Mouse (Mus musculus): ENCODE results near the gene Krtap9-5. TPM values are rescaled to one million over a fixed set of nuclear protein-coding genes. Genes with fewer than 3 reads are reported as not detected.

Gene Krtap9-5
- polyA plus RNA-seq (2017; shearing (Covaris generic)) = not detected

DNA sequence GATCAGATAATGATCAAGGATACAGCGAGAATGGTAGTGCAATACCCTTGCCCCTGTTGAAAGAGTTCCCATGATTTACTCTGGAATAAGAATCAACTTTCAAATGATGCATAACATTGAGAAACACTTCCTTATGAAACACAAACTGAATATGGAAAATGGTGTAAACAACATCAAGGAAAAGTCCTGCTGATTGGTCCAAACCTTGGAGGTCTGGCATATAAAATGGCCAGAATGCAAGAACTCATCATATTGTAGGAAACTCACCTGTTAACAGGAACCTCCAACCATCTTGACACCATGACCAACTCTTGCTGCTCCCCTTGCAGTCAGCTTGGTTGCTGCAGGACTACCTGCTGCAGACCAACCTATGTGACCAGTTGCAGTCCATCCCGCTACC lies at the start of gene Krtap9-5:
Gene Krtap9-5, plus strand, starts transcription at position 301 of the 400 bp plus-strand sequence.

GRCm38 (mm10) chr11:99907620-99908019 lies 40.7 kb upstream of the Krtap9-5 start, which contains the start of gene Krtap31-1:
TSS of gene Krtap31-1 (plus strand) at chr11:99907920.

DNA sequence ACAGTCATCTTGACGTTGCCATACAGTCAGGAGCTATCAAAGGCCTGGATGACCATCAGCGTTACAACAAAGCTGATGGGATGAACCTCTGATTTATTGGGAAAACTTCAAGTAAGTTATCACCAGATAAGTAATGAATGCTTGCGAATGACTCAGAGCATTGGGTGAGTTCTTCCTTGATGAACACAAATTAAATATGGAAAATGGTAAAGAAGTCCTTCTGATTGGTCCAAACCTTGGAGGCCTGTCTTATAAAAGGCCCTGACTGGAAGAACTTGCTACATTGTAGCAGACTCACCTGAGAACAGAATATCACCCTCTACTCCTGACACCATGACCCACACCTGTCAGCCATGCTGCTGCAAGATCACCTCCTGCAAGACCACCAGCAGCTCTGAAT lies 33.8 kb upstream of the Krtap9-5 start, which contains the start of gene Gm11565:
Gene Gm11565, plus strand, starts transcription at position 301 of the 400 bp plus-strand sequence.

DNA sequence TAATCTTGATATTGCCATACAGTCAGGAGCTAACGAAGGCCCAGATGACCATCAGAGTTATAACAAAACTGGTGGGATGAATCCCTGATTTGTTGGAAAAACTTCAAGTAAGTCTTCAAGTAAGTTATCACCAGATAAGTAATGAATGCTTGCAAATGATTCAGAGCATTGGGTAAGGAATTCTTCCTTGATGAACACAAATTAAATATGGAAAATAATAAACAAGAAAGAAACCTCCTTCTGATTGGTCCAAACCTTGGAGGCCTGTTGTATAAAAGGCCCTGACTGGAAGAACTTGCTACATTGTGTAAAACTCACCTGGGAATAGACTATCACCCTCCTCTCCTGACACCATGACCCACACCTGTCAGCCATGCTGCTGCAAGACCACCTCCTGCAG lies 12.3 kb upstream of the Krtap9-5 start, which contains the start of gene Krtap31-2:
Gene Krtap31-2, plus strand, starts transcription at position 301 of the 400 bp plus-strand sequence.

DNA sequence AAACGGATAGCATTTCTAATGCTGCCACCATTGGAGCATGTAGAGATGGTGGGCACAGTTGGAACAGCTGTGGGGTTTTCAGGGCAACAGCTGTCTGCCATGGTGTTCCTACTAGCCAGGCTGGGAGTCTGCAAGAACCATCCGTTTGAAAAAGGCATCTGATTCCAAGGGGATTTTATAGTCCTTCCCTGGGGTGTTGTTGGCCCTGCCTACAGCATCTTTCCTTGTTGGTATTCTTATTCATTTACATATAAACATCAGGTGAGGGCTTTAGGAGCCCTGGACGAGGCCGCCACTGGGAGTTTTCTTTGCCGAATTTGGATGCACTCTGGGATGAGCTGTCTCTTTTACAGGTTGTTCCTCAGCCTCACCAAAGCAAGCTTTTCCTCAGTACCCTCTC lies 30.7 kb downstream of the Krtap9-5 start, which contains the start of gene Krtap29-1:
Gene Krtap29-1, minus strand, starts transcription at position 101 of the 400 bp plus-strand sequence.

GRCm38 (mm10) chr11:99986180-99986647 lies 37.9 kb downstream of the Krtap9-5 start, which contains the start of gene Krtap16-1:
TSS of gene Krtap16-1 (minus strand) at chr11:99986597.

GRCm38 (mm10) chr11:99993620-99994383 lies 45.5 kb downstream of the Krtap9-5 start, which contains the start of gene Krtap17-1:
TSS of gene Krtap17-1 (minus strand) at chr11:99993994.

Other genes with a start within 250 kb of the Krtap9-5 start
- not detected for gene Gm14180, start 214.2 kb upstream of the Krtap9-5 start, polyA plus RNA-seq (2017; shearing (Covaris generic))
- not detected for gene Gm11595, start 175.6 kb upstream of the Krtap9-5 start, polyA plus RNA-seq (2017; shearing (Covaris generic))
- gene Krtap4-8, start 167.8 kb upstream of the Krtap9-5 start, polyA plus RNA-seq (2017; shearing (Covaris generic)) = not detected
- not detected for gene Krtap4-9, start 163.3 kb upstream of the Krtap9-5 start, polyA plus RNA-seq (2017; shearing (Covaris generic))
- gene Gm11596, start 155.0 kb upstream of the Krtap9-5 start, polyA plus RNA-seq (2017; shearing (Covaris generic)) = not detected
- gene Gm11569, start 149.5 kb upstream of the Krtap9-5 start, polyA plus RNA-seq (2017; shearing (Covaris generic)) = not detected
- gene Gm11554, start 144.0 kb upstream of the Krtap9-5 start, polyA plus RNA-seq (2017; shearing (Covaris generic)) = not detected
- gene Krtap4-13, start 138.6 kb upstream of the Krtap9-5 start, polyA plus RNA-seq (2017; shearing (Covaris generic)) = not detected
- not detected for gene Gm11564, start 132.8 kb upstream of the Krtap9-5 start, polyA plus RNA-seq (2017; shearing (Covaris generic))
- not detected for gene 2300003K06Rik, start 110.4 kb upstream of the Krtap9-5 start, polyA plus RNA-seq (2017; shearing (Covaris generic))
- gene Krtap4-16, start 96.9 kb upstream of the Krtap9-5 start, polyA plus RNA-seq (2017; shearing (Covaris generic)) = not detected
- gene Gm11568, start 90.6 kb upstream of the Krtap9-5 start, polyA plus RNA-seq (2017; shearing (Covaris generic)) = not detected
- gene Gm11559, start 84.0 kb upstream of the Krtap9-5 start, polyA plus RNA-seq (2017; shearing (Covaris generic)) = not detected
- gene Krtap9-1, start 75.1 kb upstream of the Krtap9-5 start, polyA plus RNA-seq (2017; shearing (Covaris generic)) = not detected
- gene Gm11567, start 69.3 kb upstream of the Krtap9-5 start, polyA plus RNA-seq (2017; shearing (Covaris generic)) = not detected
- not detected for gene Krtap31-1, start 40.6 kb upstream of the Krtap9-5 start, polyA plus RNA-seq (2017; shearing (Covaris generic))
- not detected for gene Gm11565, start 33.7 kb upstream of the Krtap9-5 start, polyA plus RNA-seq (2017; shearing (Covaris generic))
- not detected for gene Krtap31-2, start 12.2 kb upstream of the Krtap9-5 start, polyA plus RNA-seq (2017; shearing (Covaris generic))
- not detected for gene Krtap29-1, start 30.6 kb downstream of the Krtap9-5 start, polyA plus RNA-seq (2017; shearing (Covaris generic))
- gene Krtap16-1, start 38.1 kb downstream of the Krtap9-5 start, polyA plus RNA-seq (2017; shearing (Covaris generic)) = not detected
- not detected for gene Krtap17-1, start 45.5 kb downstream of the Krtap9-5 start, polyA plus RNA-seq (2017; shearing (Covaris generic))
- gene Krt33a, start 67.7 kb downstream of the Krtap9-5 start, polyA plus RNA-seq (2017; shearing (Covaris generic)) = not detected
- not detected for gene Krt33b, start 81.4 kb downstream of the Krtap9-5 start, polyA plus RNA-seq (2017; shearing (Covaris generic))
- gene Krt34, start 93.1 kb downstream of the Krtap9-5 start, polyA plus RNA-seq (2017; shearing (Covaris generic)) = not detected
- gene Krt31, start 102.1 kb downstream of the Krtap9-5 start, polyA plus RNA-seq (2017; shearing (Covaris generic)) = not detected
- not detected for gene Krt32, start 139.8 kb downstream of the Krtap9-5 start, polyA plus RNA-seq (2017; shearing (Covaris generic))
- not detected for gene Krt35, start 147.8 kb downstream of the Krtap9-5 start, polyA plus RNA-seq (2017; shearing (Covaris generic))
- gene Krt36, start 157.2 kb downstream of the Krtap9-5 start, polyA plus RNA-seq (2017; shearing (Covaris generic)) = not detected
- not detected for gene Krt13, start 173.1 kb downstream of the Krtap9-5 start, polyA plus RNA-seq (2017; shearing (Covaris generic))
- not detected for gene Krt15, start 187.5 kb downstream of the Krtap9-5 start, polyA plus RNA-seq (2017; shearing (Covaris generic))
- not detected for gene Krt19, start 200.2 kb downstream of the Krtap9-5 start, polyA plus RNA-seq (2017; shearing (Covaris generic))
- gene Krt9, start 244.8 kb downstream of the Krtap9-5 start, polyA plus RNA-seq (2017; shearing (Covaris generic)) = not detected